ENCODE assay signal across 8 mouse cellular contexts in genomic region chr17:33914969-33915391, GRCm38 (mm10). TPM values are rescaled to one million over a fixed set of nuclear protein-coding genes. Genes with fewer than 3 reads are reported as not detected.
DNase-seq lines count a peak whose midpoint lies in the region; ATAC-seq lines count a peak whose summit lies in the region.
"Had no signal": no experiment of that assay in that cellular context is flagged by ENCODE, and none has a peak within 500 bp of the region (broad histone marks: within the 10 kb centered on the region; RNA-seq: fewer than 3 reads in every experiment).

No protein-coding gene starts in this region.

- no peak overlapping the region for H3K9ac ChIP-seq in lung, embryonic 15.5 days
- H3K9ac ChIP-seq in embryonic facial prominence, embryonic 12.5 days = no peak overlapping the region
- H3K9ac ChIP-seq in neural tube, embryonic 14.5 days (replicated peaks; ENCODE audit: low read depth, low read length) = no peak overlapping the region

- H3K27me3 ChIP-seq in lung, embryonic 15.5 days = no peaks in the 10 kb centered on the region
- 0 out of 2 replicates have a peak, but pooled peaks cover 2% of the 10 kb centered on the region for H3K27me3 ChIP-seq in embryonic facial prominence, embryonic 12.5 days
- H3K27me3 ChIP-seq in neural tube, embryonic 14.5 days (ENCODE audit: control insufficient read depth, insufficient read depth, low read length) = no peaks in the 10 kb centered on the region

- H3K36me3 ChIP-seq in lung, embryonic 15.5 days = peaks cover 47% of the 10 kb centered on the region
- peaks cover 49% of the 10 kb centered on the region for H3K36me3 ChIP-seq in embryonic facial prominence, embryonic 12.5 days
- H3K36me3 ChIP-seq in neural tube, embryonic 14.5 days (ENCODE audit: control insufficient read depth, insufficient read depth, low read length) = peaks cover 26% of the 10 kb centered on the region

- 0 out of 2 replicates have a peak overlapping the region, but pooled peaks have one; percentile 87 for H3K27ac ChIP-seq in lung, embryonic 15.5 days
- H3K27ac ChIP-seq in embryonic facial prominence, embryonic 12.5 days = no peak overlapping the region
- no peak overlapping the region for H3K27ac ChIP-seq in neural tube, embryonic 14.5 days (ENCODE audit: low read depth, low read length)
- H3K27ac ChIP-seq: macrophage had no signal

- DNase-seq in lung, postnatal 25 days (ENCODE audit: low spot score) = no peak
- peak; percentile 54 for DNase-seq in induced T-regulatory cell, adult 2 months (ENCODE audit: low read depth)
- DNase-seq in gastrocnemius, postnatal 14 days = no peak
- DNase-seq in embryo, embryonic 9.5 days (ENCODE audit: extremely low spot score) = no peak

- peak overlapping the region; percentile 58 for H3K4me3 ChIP-seq in lung, embryonic 15.5 days
- H3K4me3 ChIP-seq in embryonic facial prominence, embryonic 12.5 days = no peak overlapping the region
- no peak overlapping the region for H3K4me3 ChIP-seq in neural tube, embryonic 14.5 days (ENCODE audit: low read depth, low read length)

- WGBS in lung, embryonic 15.5 days = 67% methylated on average over 13 of the region's 13 CpGs
- 75% methylated on average over 13 of the region's 13 CpGs for WGBS in embryonic facial prominence, embryonic 12.5 days
- 76% methylated on average over 13 of the region's 13 CpGs for WGBS in neural tube, embryonic 14.5 days

- H3K4me1 ChIP-seq in lung, embryonic 15.5 days = peaks cover 54% of the 10 kb centered on the region
- peaks cover 40% of the 10 kb centered on the region for H3K4me1 ChIP-seq in embryonic facial prominence, embryonic 12.5 days
- peaks cover 24% of the 10 kb centered on the region for H3K4me1 ChIP-seq in neural tube, embryonic 14.5 days (ENCODE audit: control insufficient read depth, insufficient read depth, low read length)

- H3K9me3 ChIP-seq in lung, embryonic 15.5 days = no peaks in the 10 kb centered on the region
- H3K9me3 ChIP-seq in embryonic facial prominence, embryonic 12.5 days = no peaks in the 10 kb centered on the region
- no peaks in the 10 kb centered on the region for H3K9me3 ChIP-seq in neural tube, embryonic 14.5 days (ENCODE audit: control insufficient read depth, low read length)

- ATAC-seq in lung, embryonic 15.5 days (ENCODE audit: borderline replicate concordance, extremely low read depth, low FRiP score, low TSS enrichment) = no peak
- ATAC-seq in embryonic facial prominence, embryonic 12.5 days (ENCODE audit: insufficient number of reproducible peaks, insufficient read depth, low FRiP score, low TSS enrichment) = no peak
- no peak for ATAC-seq in neural tube, embryonic 14.5 days (ENCODE audit: low read depth)

- intact Hi-C loops in gastrocnemius, postnatal 14 days (cut with DNase I; ENCODE audit: low total_unique reads) = no loop called here

- peak overlapping the region; percentile 73 for H3K4me2 ChIP-seq in lung, embryonic 15.5 days
- peak overlapping the region; percentile 54 for H3K4me2 ChIP-seq in embryonic facial prominence, embryonic 12.5 days (replicated peaks)
- H3K4me2 ChIP-seq in neural tube, embryonic 14.5 days (ENCODE audit: low read depth, low read length) = peak overlapping the region; percentile 26; the same call in 1 of the 2 replicates

RNA-seq across cellular contexts. Expression of gene Tapbp, which starts 0.7 kb away (rescaled TPM):
- polyA plus RNA-seq in lung, embryonic 15.5 days (2015; fragmentation: Nextera tagmentation; extraction: Ambion mirVana) = 45.3 and 52.6 TPM in 2 replicates
- polyA plus RNA-seq in embryonic facial prominence, embryonic 12.5 days (2016; fragmentation: Nextera tagmentation; extraction: Ambion mirVana) = 20.0 and 25.0 TPM in 2 replicates
- polyA plus RNA-seq in neural tube, embryonic 14.5 days (2014; fragmentation: Nextera tagmentation; extraction: Ambion mirVana) = 35.7 and 36.2 TPM in 2 replicates
- 10 to 100 TPM; 32.9 to 35.7 TPM for total RNA-seq in gastrocnemius, postnatal 14 days (2021)

RNA-seq across cellular contexts. Expression of gene Zbtb22, which starts 0.7 kb away (rescaled TPM):
- 17.8 and 20.6 TPM in 2 replicates for polyA plus RNA-seq in lung, embryonic 15.5 days (2015; fragmentation: Nextera tagmentation; extraction: Ambion mirVana)
- 21.6 and 21.9 TPM in 2 replicates for polyA plus RNA-seq in embryonic facial prominence, embryonic 12.5 days (2016; fragmentation: Nextera tagmentation; extraction: Ambion mirVana)
- 6.5 and 8.9 TPM in 2 replicates for polyA plus RNA-seq in neural tube, embryonic 14.5 days (2014; fragmentation: Nextera tagmentation; extraction: Ambion mirVana)
- 10 to 100 TPM; 13.5 to 16.1 TPM for total RNA-seq in gastrocnemius, postnatal 14 days (2021)

RNA-seq across cellular contexts. Expression of gene Daxx, which starts 5.8 kb away (rescaled TPM):
- 50.8 and 54.6 TPM in 2 replicates for polyA plus RNA-seq in lung, embryonic 15.5 days (2015; fragmentation: Nextera tagmentation; extraction: Ambion mirVana)
- 70.1 and 72.8 TPM in 2 replicates for polyA plus RNA-seq in embryonic facial prominence, embryonic 12.5 days (2016; fragmentation: Nextera tagmentation; extraction: Ambion mirVana)
- 46.0 and 54.1 TPM in 2 replicates for polyA plus RNA-seq in neural tube, embryonic 14.5 days (2014; fragmentation: Nextera tagmentation; extraction: Ambion mirVana)
- 10 to 100 TPM; 10.2 to 13.8 TPM for total RNA-seq in gastrocnemius, postnatal 14 days (2021)

RNA-seq across cellular contexts. Expression of gene Platr17, which starts 10.0 kb away (rescaled TPM):
- 0.28 and 0.31 TPM in 2 replicates for polyA plus RNA-seq in lung, embryonic 15.5 days (2015; fragmentation: Nextera tagmentation; extraction: Ambion mirVana)
- 0.35 and 0.38 TPM in 2 replicates for polyA plus RNA-seq in embryonic facial prominence, embryonic 12.5 days (2016; fragmentation: Nextera tagmentation; extraction: Ambion mirVana)
- polyA plus RNA-seq in neural tube, embryonic 14.5 days (2014; fragmentation: Nextera tagmentation; extraction: Ambion mirVana) = 0.70 and 0.79 TPM in 2 replicates
- total RNA-seq in gastrocnemius, postnatal 14 days (2021) = not detected
- polyA plus RNA-seq: macrophage had no signal

RNA-seq across cellular contexts. Expression of gene Rgl2, which starts 14.4 kb away (rescaled TPM):
- 47.7 and 57.8 TPM in 2 replicates for polyA plus RNA-seq in lung, embryonic 15.5 days (2015; fragmentation: Nextera tagmentation; extraction: Ambion mirVana)
- 60.9 and 64.8 TPM in 2 replicates for polyA plus RNA-seq in embryonic facial prominence, embryonic 12.5 days (2016; fragmentation: Nextera tagmentation; extraction: Ambion mirVana)
- 48.8 and 51.3 TPM in 2 replicates for polyA plus RNA-seq in neural tube, embryonic 14.5 days (2014; fragmentation: Nextera tagmentation; extraction: Ambion mirVana)
- total RNA-seq in gastrocnemius, postnatal 14 days (2021) = 10 to 100 TPM; 24.4 to 24.7 TPM
